Mouse (Mus musculus) large intestine, adult 2 months (tissue): ENCODE results near the gene Foxk1. TPM values are rescaled to one million over a fixed set of nuclear protein-coding genes. Genes with fewer than 3 reads are reported as not detected.

Experiments used
- DNase-seq: peaks from one replicate; pipeline ENCODE4 v3.0.0-alpha.2; 2012; ENCODE audit warnings: low read depth, low spot score
- WGBS: fragments of 180-500 bp; shearing (Covaris S2); methylation state at CpG from one replicate; pipeline ENCODE4 v1.1.7; 2018; 5-methylcytosine and 5-hydroxymethylcytosine counted together
- polyA plus RNA-seq: library from polyadenylated mRNA; depleted of rRNA; stranded (reverse); fragments of >200 nt; gene quantifications from 2 replicates; pipeline ENCODE4 v1.2.3, GENCODE M21; 2012; rRNA removed

Foxk1 gene
- 10.4 and 13.6 TPM in 2 replicates for polyA plus RNA-seq

DNA sequence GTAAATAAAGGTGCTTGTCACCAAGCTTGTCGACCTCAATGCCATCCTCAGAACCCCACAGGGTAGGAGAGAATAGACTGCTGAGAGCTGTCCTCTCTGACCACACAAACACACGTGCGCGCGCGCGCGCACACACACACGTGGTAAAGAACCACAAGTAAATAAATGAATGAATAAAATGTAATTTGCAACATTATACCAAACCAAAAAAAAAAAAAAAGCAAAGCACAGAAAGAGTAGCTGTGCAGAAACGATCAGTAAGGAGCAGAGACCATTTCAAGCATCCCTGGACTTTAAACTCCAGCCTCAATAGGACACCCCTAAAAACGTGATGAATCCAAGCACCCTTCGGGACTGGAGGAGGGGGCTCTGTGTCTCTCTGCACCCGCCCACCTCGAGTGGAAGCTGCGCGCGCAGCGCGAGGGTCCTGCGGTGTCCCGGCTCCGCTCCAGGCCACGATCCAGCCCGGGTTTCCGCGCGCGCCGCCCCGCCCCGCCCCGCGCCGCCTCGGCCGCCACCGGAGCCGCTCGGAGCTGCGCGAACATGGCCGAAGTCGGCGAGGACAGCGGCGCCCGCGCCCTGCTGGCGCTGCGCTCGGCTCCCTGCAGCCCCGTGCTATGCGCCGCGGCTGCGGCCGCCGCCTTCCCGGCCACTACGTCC, at the start of gene Foxk1:
Gene Foxk1, plus strand, starts transcription at position 517 of the 660 bp plus-strand sequence.
- DNase-seq = no peak
- under 1% methylated on average over 58 of the region's 60 CpGs for WGBS

- 86% methylated on average over 5 of the region's 5 CpGs for WGBS
Observed at GRCm38 (mm10) chr5:142352336-142352892, 48.9 kb upstream of the Foxk1 start.

DNA sequence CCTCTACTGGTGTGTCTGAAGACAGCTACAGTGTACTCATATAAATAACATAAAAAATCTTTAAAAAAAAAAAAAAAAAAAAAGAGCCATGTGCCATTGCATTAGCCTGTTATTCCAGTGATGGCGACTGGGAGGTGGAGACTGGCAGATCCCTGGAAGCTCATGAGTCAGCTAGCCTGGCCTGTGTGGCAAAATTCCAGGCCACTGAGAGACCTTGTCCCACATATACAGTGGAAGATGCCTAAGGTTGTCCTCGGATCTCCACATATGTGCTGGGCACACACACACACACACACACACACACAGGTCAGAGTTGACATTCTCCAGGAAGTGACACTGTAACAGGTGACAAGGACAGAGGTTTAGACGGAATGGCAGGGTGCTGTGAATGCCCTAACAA, 46.2 kb upstream of the Foxk1 start:
- DNase-seq = no peak
- WGBS = 75% methylated on average over 3 of the region's 3 CpGs

More at GRCm38 (mm10) chr5:142352336-142352892, 48.9 kb upstream of the Foxk1 start:
- no peak for DNase-seq

GRCm38 (mm10) chr5:142361166-142361565, 40.1 kb upstream of the Foxk1 start:
- WGBS = 60% methylated on average over 5 of the region's 5 CpGs
- no peak for DNase-seq

DNA sequence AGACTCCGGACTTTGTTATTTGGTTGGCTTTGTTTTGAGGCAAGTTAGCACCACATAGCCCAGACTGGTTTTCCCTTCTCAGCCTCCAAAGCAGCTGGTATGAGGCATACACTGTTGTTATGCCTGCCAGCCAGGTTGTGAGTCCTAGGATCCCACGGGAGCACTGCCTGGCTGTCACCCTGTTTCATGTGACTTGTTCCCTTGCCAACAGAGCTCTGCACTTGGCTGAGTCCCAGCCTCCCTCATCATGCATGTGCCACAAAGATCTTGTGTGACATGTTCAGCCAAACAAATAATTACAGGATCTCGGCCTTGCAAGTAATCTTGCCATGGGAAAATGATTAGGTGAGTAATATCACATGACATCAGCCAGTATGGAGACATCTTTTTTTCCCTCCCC, 38.4 kb upstream of the Foxk1 start:
- no peak for DNase-seq
- WGBS = 53% methylated on average over 3 of the region's 3 CpGs

DNA sequence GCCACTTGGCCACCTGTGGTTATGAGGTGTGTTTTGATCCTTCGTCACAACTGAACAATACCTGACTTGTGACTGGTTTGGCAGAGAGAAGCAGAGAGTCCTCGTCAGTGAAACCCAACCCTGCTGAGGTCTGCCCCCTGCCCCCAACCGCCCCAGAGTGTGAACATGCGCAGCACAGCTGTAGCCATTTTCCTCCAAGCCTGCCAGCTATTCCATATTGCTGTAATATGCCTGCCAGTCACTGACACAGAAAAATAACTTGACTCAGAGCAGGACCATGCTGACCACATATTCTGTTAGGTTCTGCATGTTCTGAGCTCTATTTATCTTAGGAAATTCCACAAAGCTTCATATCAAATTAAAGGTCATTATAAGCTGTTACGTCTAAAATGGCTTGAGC, 37.2 kb upstream of the Foxk1 start:
- WGBS = 70% methylated on average over 5 of the region's 5 CpGs

DNA sequence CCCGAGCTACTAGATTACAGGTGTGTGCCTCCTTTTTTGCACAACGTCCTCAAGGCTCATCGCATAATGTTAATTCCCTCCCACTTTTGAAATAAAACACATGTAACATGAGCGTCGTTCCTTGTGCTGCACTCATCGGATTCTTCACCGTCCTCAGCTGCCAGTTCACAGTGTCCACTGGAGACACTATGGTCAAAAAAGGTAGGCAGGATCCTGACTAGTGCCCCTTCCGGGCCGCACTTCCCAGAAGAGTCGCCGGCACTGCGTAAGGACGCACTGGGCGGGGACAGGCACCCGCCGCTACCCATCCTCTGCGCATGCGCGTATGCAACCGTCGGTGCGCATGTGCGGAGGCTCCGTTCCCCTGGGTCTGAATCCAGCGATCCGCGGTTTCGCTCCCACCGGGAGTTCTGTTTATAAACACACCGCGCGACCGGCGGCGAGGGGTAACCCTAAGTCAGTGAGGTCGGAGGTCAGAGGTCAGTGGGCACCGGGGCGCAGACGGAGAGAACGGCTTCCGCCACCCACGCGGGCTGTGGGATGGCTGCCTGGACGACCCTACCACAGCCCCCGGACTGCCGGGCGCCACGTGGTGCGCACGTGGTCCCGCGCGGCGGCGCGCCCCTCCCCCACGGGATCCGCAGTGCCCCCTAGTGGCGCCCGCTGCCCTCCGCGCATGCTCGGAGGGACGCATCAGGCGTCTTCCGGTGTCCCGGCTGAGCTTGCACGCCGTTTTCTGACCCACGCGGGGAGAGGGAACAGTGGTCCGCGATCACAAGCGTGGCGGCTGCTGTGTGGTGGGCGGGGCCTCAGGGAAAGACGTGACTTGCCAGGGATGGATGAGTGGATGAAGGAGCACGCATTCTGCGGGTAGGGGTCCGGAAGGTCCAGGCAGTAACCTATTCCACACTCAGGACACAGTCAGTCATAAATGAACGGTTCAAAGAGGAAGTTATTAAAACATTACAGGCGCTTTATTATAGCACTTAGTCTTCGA, 33.9 kb upstream of the Foxk1 start:
- under 1% methylated on average over 83 of the region's 83 CpGs for WGBS
- DNase-seq = peak; percentile 70

More for the DNA sequence above, 37.2 kb upstream of the Foxk1 start:
- DNase-seq = no peak

DNA sequence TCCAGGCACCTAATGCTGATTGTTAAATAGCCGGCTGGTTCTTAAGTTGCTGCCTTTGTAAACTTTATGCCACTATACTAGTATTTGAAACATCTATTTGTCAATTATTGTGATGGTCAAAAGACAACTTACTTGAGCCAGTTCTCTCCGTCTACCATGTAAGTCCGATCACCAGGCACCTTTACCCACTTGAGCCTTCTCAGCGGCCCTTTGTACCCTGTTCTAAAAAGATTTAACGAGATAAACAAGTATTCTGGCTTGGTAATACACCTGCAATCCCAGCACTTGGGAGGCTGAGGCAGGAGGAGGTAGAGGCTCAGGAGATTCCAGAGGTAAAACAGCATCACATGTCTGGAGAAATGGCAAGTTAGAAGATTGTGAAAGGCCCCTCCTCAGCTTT, 33.2 kb upstream of the Foxk1 start:
- WGBS = 12% methylated on average over 5 of the region's 5 CpGs
- DNase-seq = no peak

DNA sequence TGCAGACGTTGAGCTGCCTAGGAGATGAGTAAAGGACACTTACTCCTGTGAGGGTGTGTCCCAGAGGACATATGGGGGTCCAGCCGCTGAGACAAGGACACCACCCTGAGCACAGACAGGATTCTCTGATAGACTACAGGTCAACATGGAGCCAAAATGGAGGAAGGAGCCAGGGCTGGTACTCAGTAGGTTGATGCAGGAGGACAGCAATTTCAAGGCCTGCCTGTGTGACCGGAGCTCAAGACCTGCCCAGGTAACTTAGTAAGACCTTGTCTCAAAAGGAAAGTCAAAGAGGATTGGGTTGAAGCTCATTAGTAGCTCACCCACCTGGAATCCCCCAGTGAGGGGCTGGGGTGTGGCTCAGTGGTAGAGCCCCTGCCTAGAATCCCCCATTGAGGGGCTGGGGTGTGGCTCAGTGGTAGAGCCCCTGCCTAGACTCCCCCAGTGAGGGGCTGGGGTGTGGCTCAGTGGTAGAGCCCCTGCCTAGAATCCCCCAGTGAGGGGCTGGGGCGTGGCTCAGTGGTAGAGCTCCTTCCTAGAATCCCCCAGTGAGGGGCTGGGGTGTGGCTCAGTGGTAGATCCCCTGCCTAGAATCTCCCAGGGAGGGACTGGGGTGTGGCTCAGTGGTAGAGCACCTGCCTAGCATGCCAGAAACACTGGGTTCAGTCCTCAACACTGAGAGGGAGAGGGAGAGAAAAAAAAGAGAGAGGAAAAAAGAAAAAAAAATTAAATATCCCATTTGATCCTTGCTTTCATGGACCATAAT, 30.7 kb upstream of the Foxk1 start:
- no peak for DNase-seq
- 87% methylated on average over 4 of the region's 4 CpGs for WGBS

DNA sequence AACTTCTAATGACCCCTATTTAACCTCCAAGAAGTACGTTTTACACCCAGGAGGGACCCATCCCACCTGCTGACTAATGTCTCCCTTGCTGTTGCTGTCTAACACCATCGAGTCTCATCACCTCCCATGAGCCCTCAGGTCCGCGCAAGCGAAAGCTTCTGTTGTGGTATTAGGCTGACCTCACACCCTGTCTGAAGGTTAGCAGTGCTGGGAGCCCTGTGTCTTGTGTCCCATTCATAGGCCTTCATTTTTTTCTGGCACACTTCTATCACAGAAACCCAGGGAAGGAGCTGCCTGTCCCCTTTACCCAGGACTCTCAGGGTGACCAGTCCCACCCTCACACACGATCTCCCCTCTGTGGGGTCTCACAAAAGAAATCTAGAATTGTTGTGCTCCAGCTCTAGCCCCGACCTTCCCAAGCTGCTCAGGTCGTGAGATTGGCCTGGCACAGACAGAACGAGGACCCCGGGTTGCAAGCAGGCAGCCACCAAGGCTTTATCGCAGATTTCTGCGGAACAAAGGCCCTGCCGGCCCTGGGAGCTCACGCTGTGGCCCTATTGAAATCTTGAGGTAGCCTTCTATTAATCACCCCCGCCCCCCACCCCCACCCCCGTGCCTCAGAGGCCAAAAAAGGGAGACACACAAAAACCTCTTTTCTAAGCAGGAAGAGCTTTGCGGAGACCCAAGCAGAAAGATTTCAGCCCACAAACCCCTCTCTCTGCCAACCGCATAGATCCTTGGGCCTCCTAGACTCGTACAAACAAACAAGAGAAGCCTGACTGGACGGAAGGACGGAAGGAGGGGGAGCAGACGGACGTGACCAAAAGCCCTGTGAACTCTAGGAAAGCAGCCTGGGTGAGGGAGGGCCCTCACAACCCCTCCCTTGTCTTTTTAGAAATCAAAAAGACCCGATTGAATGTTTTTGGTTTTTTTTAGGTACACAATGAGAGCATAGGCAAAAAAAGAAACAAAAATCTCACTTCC, 29.8 kb upstream of the Foxk1 start:
- DNase-seq = no peak
- 56% methylated on average over 24 of the region's 24 CpGs for WGBS

DNA sequence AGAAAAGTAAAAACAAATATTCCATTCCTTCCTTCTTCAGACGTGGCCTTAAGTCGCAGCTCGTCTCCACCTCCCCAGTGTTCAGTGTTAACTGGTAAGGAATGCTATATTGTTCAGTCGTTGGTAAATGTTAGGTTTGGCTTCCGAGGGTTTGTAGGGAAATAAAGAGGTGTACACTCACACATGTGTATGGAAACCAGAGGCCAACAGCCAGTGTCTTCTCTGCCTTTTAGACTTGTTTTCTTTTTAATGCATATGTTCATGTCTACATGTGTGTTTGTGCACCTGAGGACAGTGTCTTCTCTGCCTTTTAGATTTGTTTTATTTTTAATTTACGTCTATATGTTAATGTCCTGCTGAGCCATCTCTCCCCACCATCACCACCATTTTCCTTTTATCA, 29.1 kb upstream of the Foxk1 start:
- DNase-seq = no peak
- WGBS = 60% methylated on average over 6 of the region's 6 CpGs

GRCm38 (mm10) chr5:142374343-142374742, 27.0 kb upstream of the Foxk1 start:
- 84% methylated on average over 9 of the region's 9 CpGs for WGBS
- no peak for DNase-seq

DNA sequence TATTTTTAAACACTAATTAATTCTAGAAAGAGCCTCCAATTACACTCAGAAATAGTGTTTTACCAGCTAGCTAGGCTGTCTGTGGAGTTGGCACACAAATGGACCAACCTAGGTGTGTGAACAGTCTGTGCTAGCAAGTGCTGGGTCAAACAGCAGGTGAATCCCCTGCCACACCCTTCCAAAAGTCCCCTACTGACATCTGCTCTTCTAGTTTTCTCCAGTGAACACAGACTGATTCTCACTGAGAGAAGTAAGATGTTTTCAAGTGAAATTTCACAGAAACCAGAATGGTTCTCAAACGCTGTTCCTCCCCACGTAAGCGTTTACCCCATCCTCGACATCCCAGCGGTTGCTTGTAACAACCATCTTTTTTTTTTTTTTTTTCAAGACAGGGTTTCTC, 25.7 kb upstream of the Foxk1 start:
- WGBS = 90% methylated on average over 5 of the region's 5 CpGs
- DNase-seq = no peak

GRCm38 (mm10) chr5:142376071-142376470, 25.2 kb upstream of the Foxk1 start:
- DNase-seq = no peak
- 80% methylated on average over 6 of the region's 6 CpGs for WGBS

DNA sequence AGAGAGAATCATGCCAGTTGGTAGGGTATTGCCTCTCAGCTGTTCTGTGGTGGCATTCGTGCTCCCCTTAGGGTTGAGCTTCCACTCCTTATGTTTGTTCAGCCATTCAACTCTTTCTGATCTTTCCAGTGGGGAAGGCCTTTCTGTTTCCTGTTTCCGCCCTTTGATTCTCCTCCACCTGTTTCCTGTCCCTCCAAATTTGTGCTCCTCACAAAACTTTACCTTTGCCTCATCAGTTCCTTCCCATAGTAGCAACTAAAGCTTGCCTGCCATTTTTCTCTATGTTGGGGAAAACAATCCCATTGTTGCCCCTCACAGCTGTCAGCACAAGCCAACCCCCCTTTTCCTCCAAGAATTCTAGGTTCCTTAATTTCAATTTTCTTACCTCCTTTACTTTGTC, 23.2 kb upstream of the Foxk1 start:
- 72% methylated on average over 2 of the region's 2 CpGs for WGBS
- DNase-seq = no peak

GRCm38 (mm10) chr5:142380491-142380890, 20.8 kb upstream of the Foxk1 start:
- 34% methylated on average over 6 of the region's 6 CpGs for WGBS
- DNase-seq = no peak

DNA sequence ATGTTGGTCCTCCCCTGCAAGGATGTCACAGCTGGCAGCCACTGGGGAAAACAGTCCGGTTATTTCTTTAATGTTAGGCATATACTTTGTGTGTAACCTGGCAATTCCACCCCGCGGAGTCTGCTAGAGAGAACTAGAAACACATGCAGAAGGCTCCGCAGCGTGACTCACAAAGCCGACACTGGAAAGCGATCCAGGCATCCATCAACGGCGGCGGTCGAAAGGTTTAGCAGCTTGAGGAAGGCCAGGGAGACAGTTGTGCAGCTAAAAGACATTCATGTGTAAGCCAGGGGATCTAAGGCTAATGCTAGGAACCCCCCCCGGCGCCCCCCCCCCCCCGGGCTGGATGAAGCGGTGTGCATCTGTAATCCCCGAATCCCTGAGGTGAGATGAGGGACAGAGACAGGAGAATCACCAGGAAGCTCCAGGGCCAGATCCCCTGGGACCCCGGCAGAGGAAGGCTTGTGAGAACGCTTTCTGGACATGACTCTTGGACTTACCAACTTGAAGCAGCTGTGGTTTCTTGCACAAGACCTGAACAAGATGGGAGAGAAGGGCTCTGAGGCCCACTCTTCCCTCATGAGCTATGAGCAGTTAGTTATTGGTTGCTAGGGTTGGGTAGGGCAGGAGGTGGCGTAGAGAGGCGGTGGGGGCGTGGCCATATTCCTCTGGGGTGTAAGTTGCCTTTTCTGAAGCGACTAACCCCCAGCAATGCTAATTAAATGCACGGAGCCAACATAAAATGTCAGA, 16.2 kb upstream of the Foxk1 start:
- 52% methylated on average over 23 of the region's 23 CpGs for WGBS
- DNase-seq = no peak

DNA sequence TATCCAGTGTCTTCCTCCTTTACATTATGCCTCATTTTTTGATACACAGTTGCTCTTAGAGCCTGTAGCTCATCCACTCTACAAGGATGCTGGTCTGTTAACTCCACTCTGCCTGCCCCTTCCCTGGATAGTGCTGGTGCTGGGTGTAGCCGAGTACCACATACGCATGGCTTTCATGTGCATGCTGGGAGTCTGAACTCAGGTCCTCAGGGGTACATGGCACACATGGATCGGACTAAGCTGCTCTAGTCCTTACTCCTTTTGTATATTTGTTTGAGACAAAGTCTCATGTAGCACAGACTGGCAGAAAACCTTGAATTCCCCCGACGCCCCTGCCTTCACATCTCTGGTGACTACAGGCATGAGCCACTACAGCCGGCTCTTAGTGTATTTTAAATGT, 15.0 kb upstream of the Foxk1 start:
- 82% methylated on average over 6 of the region's 6 CpGs for WGBS
- DNase-seq = no peak
